Mouse (Mus musculus) myocyte (in vitro differentiated cells): Measurements from ENCODE around the gene Chaf1a. TPM values are rescaled to one million over a fixed set of nuclear protein-coding genes. Genes with fewer than 3 reads are reported as not detected.
"Not testable (repeated sequence)": the region's sequence is repeated elsewhere in the genome, so short reads cannot be mapped to it uniquely, and the experiment has no call there.

Source experiments
- H3K27me3 ChIP-seq: one replicate; pipeline ENCODE4 v1.6.1; 2011; ENCODE audit not compliant: control insufficient read depth, insufficient read depth, insufficient read length
- H3K36me3 ChIP-seq: one replicate; pipeline ENCODE4 v1.6.1; 2011; ENCODE audit not compliant: control insufficient read depth, insufficient read depth
- H3K4me2 ChIP-seq: one replicate; pipeline ENCODE4 v1.6.1; 2011; ENCODE audit warnings: low read depth, control low read depth
- H3K4me3 ChIP-seq: one replicate; pipeline ENCODE4 v1.5.1; 2011; ENCODE audit warnings: mild to moderate bottlenecking, control low read depth, moderate library complexity
- H3K79me2 ChIP-seq: one replicate; pipeline ENCODE4 v1.6.1; 2011; ENCODE audit not compliant: control insufficient read depth, insufficient read depth
- H3ac ChIP-seq: one replicate; pipeline ENCODE4 v1.6.1; 2011; ENCODE audit not compliant: control insufficient read depth, insufficient read length
- CEBPB ChIP-seq: IDR thresholded peaks from 2 replicates; pipeline ENCODE4 v1.6.1; 2011; ENCODE audit warnings: mild to moderate bottlenecking, moderate library complexity; ENCODE audit not compliant: poor library complexity, insufficient read depth, severe bottlenecking
- E2F4 ChIP-seq: IDR thresholded peaks from one replicate; pipeline ENCODE4 v1.6.1; 2011; ENCODE audit warnings: mild to moderate bottlenecking, control low read depth, moderate library complexity; ENCODE audit not compliant: insufficient read depth
- MAX ChIP-seq: IDR thresholded peaks from one replicate; pipeline ENCODE4 v1.6.1; 2011; ENCODE audit warnings: low read depth, mild to moderate bottlenecking, control low read depth
- MYOD1 ChIP-seq, 3 experiments: IDR thresholded peaks; one replicate each; pipeline ENCODE4 v1.6.1; 2011; ENCODE audit warnings: control low read depth in 2 of 3, low read depth in 2 of 3, mild to moderate bottlenecking in 2 of 3, moderate library complexity in 1 of 3; ENCODE audit not compliant: insufficient read length in 2 of 3, control insufficient read depth in 1 of 3
- MYOG ChIP-seq, 3 experiments: IDR thresholded peaks; one replicate each; pipeline ENCODE4 v1.6.1; 2011; ENCODE audit warnings: control low read depth in 2 of 3, low read depth in 2 of 3, mild to moderate bottlenecking in 2 of 3; ENCODE audit not compliant: insufficient read length in 2 of 3, control insufficient read depth in 1 of 3, insufficient read depth in 1 of 3
- POLR2A ChIP-seq: IDR thresholded peaks from one replicate; pipeline ENCODE4 v1.6.1; 2011; ENCODE audit warnings: low read depth, mild to moderate bottlenecking, control low read depth, moderate library complexity; ENCODE audit not compliant: insufficient read length
- POLR2AphosphoS2 ChIP-seq: IDR thresholded peaks from one replicate; pipeline ENCODE4 v1.6.1; 2011; ENCODE audit warnings: low read depth, control low read depth; ENCODE audit not compliant: insufficient read length
- REST ChIP-seq: IDR thresholded peaks from one replicate; pipeline ENCODE4 v1.6.1; 2011; ENCODE audit warnings: mild to moderate bottlenecking, control low read depth, moderate library complexity; ENCODE audit not compliant: insufficient read depth, insufficient read length
- SRF ChIP-seq: IDR thresholded peaks from one replicate; pipeline ENCODE4 v1.6.1; 2011; ENCODE audit warnings: low read depth; ENCODE audit not compliant: control insufficient read depth, insufficient read length
- TCF12 ChIP-seq: IDR thresholded peaks from one replicate; pipeline ENCODE4 v1.6.1; 2011; ENCODE audit warnings: mild to moderate bottlenecking, control low read depth; ENCODE audit not compliant: poor library complexity, insufficient read depth, severe bottlenecking
- TCF3 ChIP-seq: IDR thresholded peaks from one replicate; pipeline ENCODE4 v1.6.1; 2011; ENCODE audit warnings: low read depth, control low read depth; ENCODE audit not compliant: insufficient read length
- USF1 ChIP-seq: IDR thresholded peaks from one replicate; pipeline ENCODE4 v1.6.1; 2011; ENCODE audit warnings: low read depth, mild to moderate bottlenecking, control low read depth, moderate library complexity
- polyA plus RNA-seq: library from polyadenylated mRNA; unstranded; fragments of >200 nt; fragmentation: generic; extraction: Trizol; gene quantifications from one replicate; pipeline ENCODE4 v1.2.1, GENCODE M21; 2012; ENCODE audit warnings: missing spikeins

Gene Chaf1a
- polyA plus RNA-seq, 1 experiment: 8.0 TPM

DNA sequence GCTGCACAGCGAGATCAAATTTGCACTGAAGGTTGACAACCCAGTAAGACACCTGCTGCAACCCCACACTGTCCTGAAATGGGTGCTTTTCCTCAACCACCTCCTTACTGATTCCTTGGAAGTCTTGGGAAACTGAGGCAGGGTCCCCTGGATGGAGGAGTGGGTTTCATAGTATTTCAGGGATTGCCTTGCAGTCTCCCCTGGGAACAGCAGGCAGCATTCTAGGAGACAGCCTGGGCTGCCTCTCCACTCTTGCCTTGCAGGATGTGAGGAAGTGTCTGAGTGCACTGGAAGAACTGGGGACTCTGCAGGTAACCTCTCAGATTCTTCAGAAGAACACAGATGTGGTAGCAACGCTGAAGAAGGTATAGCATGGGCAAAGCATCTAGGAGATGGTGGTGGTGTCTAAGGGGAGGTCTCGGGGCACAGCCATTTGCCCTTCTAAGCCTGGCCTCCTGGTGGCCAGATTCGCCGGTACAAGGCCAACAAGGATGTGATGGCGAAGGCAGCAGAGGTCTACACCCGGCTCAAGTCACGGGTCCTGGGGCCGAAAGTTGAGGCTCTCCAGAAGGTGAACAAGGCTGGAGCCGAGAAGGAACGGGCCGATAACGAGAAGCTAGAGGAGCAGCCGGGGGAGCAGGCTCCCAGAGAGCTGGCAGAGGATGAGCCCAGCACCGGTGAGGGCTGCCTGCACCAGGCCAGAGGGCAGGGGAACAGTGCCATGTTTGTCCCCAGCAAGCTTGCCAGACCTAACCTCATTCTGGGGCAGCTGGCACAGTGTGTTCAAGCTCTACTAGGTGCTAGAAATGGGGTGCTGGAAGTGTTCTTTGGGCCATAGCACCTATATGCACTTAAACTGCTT, 58.7 kb downstream of the Chaf1a start:
- TF ChIP-seq TCF12 (no peak), TCF3 (no peak), POLR2A (no peak), SRF (no peak), USF1 (no peak), E2F4 (no peak), REST (no peak), POLR2AphosphoS2 (no peak), MYOD1 (IDR thresholded peaks at IDR 0.05; ENCODE audit: control insufficient read depth in 1 of 3, insufficient read length in 2 of 3, low read depth in 2 of 3) (no peak), MYOG (IDR thresholded peaks at IDR 0.05; ENCODE audit: control insufficient read depth in 1 of 3, insufficient read depth in 1 of 3, insufficient read length in 2 of 3, low read depth in 2 of 3) (no peak), MAX (no peak), CEBPB (no peak)
- Histone ChIP-seq H3K4me3 (no peak overlapping the region), H3K79me2 (no peaks in the 10 kb centered on the region), H3K27me3 (no peaks in the 10 kb centered on the region), H3ac (no peak overlapping the region), H3K4me2 (no peak overlapping the region), H3K36me3 (peaks cover 3% of the 10 kb centered on the region)

DNA sequence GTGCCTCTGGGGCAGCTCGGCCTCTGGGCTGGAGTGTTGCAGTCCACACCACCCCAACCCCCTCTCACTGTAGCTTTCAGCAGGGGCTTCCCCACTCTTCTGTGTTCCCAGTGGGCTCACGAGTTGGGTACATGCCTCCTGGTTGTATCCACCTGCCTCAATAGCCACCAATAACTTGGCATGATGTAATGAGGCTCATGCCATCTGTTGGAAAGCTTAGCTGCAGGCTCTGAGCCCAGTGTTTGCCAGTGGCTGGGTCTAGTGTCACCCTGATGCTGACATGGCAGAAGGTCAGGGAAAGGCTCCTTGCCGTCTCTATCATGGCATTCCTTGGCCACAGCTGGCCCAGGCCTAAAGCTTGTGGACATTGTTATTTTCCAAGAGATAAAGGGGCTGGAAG, 60.6 kb downstream of the Chaf1a start:
- Histone ChIP-seq H3ac (no peak overlapping the region), H3K4me2 (no peak overlapping the region), H3K79me2 (no peaks in the 10 kb centered on the region), H3K36me3 (peaks cover 3% of the 10 kb centered on the region), H3K4me3 (no peak overlapping the region), H3K27me3 (no peaks in the 10 kb centered on the region)
- TF ChIP-seq MYOD1 (IDR thresholded peaks at IDR 0.05; ENCODE audit: control insufficient read depth in 1 of 3, insufficient read length in 2 of 3, low read depth in 2 of 3) (peak in 1 of 3 experiments; percentile 4), TCF3 (no peak), REST (no peak), MYOG (IDR thresholded peaks at IDR 0.05; ENCODE audit: control insufficient read depth in 1 of 3, insufficient read depth in 1 of 3, insufficient read length in 2 of 3, low read depth in 2 of 3) (no peak)

DNA sequence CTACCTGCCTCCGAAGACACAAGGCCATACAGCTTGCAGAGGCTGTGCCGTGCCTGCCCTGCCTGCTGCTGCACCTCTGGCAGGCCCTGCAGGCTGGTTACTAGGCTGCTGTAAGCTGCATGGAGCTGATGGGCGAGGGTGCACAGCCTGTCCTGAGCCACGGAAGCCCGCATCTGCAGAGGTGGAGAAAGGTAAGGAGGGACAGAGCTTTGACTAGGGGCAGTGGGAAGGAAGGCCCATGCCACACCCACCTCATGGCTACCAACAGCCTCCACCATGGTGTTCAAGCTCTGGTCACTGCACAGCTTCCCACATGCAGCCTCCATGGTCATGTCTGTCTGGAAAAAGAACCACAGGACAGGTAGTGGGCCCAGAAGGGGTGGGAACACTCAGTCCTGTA, 61.9 kb downstream of the Chaf1a start:
- Histone ChIP-seq H3ac (no peak overlapping the region), H3K27me3 (no peaks in the 10 kb centered on the region), H3K4me2 (no peak overlapping the region), H3K4me3 (no peak overlapping the region), H3K79me2 (no peaks in the 10 kb centered on the region), H3K36me3 (peaks cover 3% of the 10 kb centered on the region)
- TF ChIP-seq TCF3: no peak
- TF ChIP-seq E2F4: no peak
- no peak for TF ChIP-seq TCF12
- no peak for TF ChIP-seq USF1
- no peak for TF ChIP-seq POLR2A
- no peak for TF ChIP-seq MAX
- TF ChIP-seq CEBPB: no peak
- no peak for TF ChIP-seq REST
- no peak for TF ChIP-seq POLR2AphosphoS2
- no peak for TF ChIP-seq SRF
- no peak for TF ChIP-seq MYOD1 (IDR thresholded peaks at IDR 0.05; ENCODE audit: control insufficient read depth in 1 of 3, insufficient read length in 2 of 3, low read depth in 2 of 3)
- no peak for TF ChIP-seq MYOG (IDR thresholded peaks at IDR 0.05; ENCODE audit: control insufficient read depth in 1 of 3, insufficient read depth in 1 of 3, insufficient read length in 2 of 3, low read depth in 2 of 3)

DNA sequence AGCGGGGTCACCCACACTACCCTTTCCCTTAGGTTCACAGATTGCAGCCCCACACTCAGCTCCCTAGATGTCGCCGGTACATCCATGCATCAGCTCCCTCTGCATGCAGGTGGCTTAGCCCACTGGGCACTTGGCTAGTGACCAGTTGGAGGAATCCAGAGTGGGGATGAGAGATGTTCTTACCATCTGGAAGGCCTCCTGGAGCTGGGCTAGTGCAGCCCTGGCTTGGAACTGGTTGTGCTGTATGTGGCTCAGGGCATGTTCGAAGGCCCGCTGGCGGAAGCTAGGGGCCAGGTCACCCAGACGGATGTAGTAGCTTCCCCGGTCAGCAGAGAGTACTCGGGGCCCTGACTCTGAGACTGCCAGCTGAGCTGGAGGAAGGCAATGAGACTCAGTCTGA, 62.7 kb downstream of the Chaf1a start:
- Histone ChIP-seq H3K27me3 (no peaks in the 10 kb centered on the region), H3K36me3 (peaks cover 3% of the 10 kb centered on the region), H3ac (no peak overlapping the region), H3K4me2 (no peak overlapping the region), H3K4me3 (no peak overlapping the region), H3K79me2 (no peaks in the 10 kb centered on the region)
- TF ChIP-seq SRF (no peak), USF1 (no peak)

DNA sequence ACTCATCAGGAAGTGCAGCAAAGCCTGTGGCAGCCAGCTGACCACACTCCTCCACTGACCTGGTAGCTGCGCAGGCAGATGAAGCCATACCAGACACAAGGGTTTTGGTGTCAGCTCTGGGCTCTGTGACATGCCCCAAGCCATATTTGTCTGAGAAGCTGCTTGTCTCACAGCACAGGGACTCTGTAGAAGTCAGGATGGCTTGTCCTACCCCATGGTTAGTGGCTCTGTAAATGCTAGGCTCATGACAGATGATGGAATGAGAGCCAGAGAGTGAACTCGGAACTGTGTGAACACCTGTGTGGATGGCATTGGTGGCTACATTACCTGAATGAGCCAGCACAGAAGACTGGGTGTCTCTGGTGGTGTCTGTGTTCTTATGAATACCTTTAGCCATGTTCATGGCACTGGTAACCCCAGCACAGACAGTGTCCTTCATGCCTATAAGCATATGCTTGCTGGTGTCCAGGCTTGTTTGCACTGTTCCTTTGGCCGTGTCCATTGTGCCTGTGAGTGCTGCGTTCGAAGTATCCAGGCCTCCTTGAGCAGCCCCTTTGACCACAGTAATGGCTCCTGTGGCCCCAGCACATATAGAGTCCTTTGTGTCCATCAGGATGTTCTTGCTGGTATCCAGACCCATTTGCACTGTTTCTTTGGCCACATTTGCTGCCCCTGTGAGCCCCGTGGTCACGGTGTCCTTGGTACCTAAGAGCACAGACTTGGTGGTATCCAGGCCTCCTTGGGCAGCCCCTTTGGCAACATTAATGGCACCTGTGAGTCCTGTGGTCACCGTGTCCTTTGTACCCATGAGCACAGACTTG, 63.4 kb downstream of the Chaf1a start:
- H3K36me3 ChIP-seq: peaks cover 3% of the 10 kb centered on the region
- H3K79me2 ChIP-seq: no peaks in the 10 kb centered on the region
- H3ac ChIP-seq: no peak overlapping the region
- H3K27me3 ChIP-seq: no peaks in the 10 kb centered on the region
- H3K4me3 ChIP-seq: no peak overlapping the region
- TF ChIP-seq POLR2AphosphoS2: no peak
- no peak for TF ChIP-seq TCF12
- no peak for TF ChIP-seq TCF3
- TF ChIP-seq MAX: no peak
- TF ChIP-seq MYOD1 (IDR thresholded peaks at IDR 0.05; ENCODE audit: control insufficient read depth in 1 of 3, insufficient read length in 2 of 3, low read depth in 2 of 3): no peak
- TF ChIP-seq E2F4: no peak
- TF ChIP-seq SRF: no peak
- no peak for TF ChIP-seq POLR2A
- no peak for TF ChIP-seq CEBPB
- no peak for TF ChIP-seq MYOG (IDR thresholded peaks at IDR 0.05; ENCODE audit: control insufficient read depth in 1 of 3, insufficient read depth in 1 of 3, insufficient read length in 2 of 3, low read depth in 2 of 3)
- TF ChIP-seq REST: no peak
- no peak for TF ChIP-seq USF1
- H3K4me2 ChIP-seq: no peak overlapping the region

DNA sequence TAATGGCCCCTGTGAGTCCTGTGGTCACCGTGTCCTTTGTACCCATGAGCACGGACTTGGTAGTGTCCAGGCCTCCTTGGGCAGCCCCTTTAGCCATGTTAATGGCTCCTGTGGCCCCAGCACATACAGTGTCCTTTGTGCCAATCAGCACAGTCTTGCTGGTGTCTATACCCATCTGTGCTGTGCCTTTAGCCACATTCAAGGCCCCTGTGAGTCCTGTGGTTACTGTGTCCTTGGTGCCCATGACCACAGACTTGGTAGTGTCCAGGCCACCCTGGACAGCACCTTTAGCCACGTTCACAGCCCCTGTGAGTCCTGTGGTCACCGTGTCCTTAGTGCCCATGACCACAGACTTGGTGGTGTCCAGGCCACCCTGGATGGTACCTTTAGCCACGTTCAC, 64.6 kb downstream of the Chaf1a start:
- not testable (repeated sequence) for H3K4me3 ChIP-seq, H3ac ChIP-seq, H3K4me2 ChIP-seq, H3K79me2 ChIP-seq, H3K27me3 ChIP-seq, H3K36me3 ChIP-seq

DNA sequence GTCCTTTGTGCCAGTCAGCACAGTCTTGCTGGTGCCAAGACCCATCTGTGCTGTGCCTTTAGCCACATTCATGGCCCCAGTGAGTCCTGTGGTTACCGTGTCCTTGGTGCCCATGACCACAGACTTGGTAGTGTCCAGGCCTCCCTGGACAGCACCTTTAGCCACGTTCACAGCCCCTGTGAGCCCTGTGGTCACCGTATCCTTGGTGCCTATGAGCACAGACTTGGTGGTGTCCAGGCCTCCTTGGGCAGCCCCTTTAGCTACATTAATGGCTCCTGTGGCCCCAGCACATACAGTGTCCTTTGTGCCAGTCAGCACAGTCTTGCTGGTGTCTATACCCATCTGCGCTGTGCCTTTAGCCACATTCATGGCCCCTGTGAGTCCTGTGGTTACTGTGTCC, 66.2 kb downstream of the Chaf1a start:
- H3K79me2 ChIP-seq, H3K4me2 ChIP-seq, H3K4me3 ChIP-seq: not testable (repeated sequence)

More for the DNA sequence above, 66.2 kb downstream of the Chaf1a start:
- H3K27me3 ChIP-seq, H3K36me3 ChIP-seq, H3ac ChIP-seq: not testable (repeated sequence)
